Mouse (Mus musculus): ENCODE data around the gene Myof. TPM values are rescaled to one million over a fixed set of nuclear protein-coding genes. Genes with fewer than 3 reads are reported as not detected.

Myof gene
- polyA plus RNA-seq, 1 experiment: 5.5 TPM

DNA sequence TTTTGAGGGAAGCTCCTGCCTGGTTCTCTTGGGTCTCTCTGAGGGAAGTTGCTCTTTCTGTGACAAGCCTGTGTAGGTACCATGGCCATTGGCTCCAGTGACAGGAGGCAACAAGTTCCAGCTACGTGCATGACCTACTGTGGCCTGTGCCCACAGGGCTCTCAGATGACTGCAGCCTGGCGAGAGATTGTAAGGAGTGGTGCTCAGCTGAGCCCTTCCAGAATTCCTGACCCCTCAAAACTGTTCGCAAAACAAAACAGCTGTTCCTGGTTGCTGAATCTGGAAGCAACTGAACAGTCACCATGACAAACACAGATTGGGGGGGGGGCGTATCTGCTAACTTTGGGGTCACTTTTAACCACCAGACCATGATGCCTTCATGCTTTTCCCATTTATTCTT, 129.1 kb downstream of the Myof start:
- Histone ChIP-seq H3K4me3 (ENCODE audit: insufficient read depth, low read depth, low read length) (no peak overlapping the region), H3K4me1 (ENCODE audit: control insufficient read depth, insufficient read depth, insufficient read length, low read length) (no peaks in the 10 kb centered on the region), H3K27ac (replicated peaks; ENCODE audit: low read depth, low read length) (no peak overlapping the region)

DNA sequence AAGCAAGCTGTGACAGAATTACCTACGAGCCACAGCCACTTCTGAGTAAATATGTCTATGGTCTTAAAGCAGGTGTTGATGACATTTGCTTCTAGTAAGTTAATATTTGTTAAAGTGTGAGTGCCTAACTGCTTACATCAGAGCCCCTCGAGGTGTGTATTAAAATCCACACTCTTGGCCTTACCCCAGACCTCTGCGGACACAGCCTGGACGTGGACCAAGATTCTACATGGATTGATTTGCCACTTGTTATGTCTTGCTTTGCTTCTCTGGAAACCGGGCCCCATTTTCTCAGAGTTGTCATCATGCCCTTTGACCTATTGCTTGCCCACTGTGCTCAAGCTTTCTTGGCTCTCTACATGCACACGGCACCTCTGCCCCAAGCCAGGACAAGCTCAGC, 130.9 kb downstream of the Myof start:
- Histone ChIP-seq H3K4me3 (ENCODE audit: insufficient read depth, low read depth, low read length) (no peak overlapping the region), H3K27ac (replicated peaks; ENCODE audit: low read depth, low read length) (no peak overlapping the region), H3K4me1 (ENCODE audit: control insufficient read depth, insufficient read depth, insufficient read length, low read length) (peaks cover 5% of the 10 kb centered on the region; the same call in 1 of the 2 replicates)

DNA sequence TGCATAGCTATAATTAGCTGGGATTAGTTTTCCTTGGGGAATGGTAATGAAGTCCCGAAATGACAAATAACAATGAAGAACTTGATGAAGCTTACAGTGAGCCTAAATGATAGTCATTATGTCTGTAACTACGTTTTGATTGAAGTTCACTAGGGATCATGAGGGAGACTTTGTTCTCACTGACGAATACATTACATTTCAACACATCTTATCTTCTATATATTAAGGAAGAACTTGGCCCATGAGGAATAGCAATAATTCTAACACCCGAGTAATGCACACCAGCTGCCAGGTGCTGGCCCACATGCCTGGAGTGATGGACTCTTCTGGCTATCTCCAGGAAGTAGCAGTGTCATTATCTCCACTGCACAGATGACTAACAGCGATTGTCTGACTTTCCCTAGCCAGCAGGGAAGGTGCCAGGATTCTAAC, 133.5 kb downstream of the Myof start:
- H3K4me1 ChIP-seq (ENCODE audit: control insufficient read depth, insufficient read depth, insufficient read length, low read length): peaks cover 5% of the 10 kb centered on the region; the same call in 1 of the 2 replicates
- H3K4me3 ChIP-seq (ENCODE audit: insufficient read depth, low read depth, low read length): no peak overlapping the region
- H3K27ac ChIP-seq (replicated peaks; ENCODE audit: low read depth, low read length): no peak overlapping the region

DNA sequence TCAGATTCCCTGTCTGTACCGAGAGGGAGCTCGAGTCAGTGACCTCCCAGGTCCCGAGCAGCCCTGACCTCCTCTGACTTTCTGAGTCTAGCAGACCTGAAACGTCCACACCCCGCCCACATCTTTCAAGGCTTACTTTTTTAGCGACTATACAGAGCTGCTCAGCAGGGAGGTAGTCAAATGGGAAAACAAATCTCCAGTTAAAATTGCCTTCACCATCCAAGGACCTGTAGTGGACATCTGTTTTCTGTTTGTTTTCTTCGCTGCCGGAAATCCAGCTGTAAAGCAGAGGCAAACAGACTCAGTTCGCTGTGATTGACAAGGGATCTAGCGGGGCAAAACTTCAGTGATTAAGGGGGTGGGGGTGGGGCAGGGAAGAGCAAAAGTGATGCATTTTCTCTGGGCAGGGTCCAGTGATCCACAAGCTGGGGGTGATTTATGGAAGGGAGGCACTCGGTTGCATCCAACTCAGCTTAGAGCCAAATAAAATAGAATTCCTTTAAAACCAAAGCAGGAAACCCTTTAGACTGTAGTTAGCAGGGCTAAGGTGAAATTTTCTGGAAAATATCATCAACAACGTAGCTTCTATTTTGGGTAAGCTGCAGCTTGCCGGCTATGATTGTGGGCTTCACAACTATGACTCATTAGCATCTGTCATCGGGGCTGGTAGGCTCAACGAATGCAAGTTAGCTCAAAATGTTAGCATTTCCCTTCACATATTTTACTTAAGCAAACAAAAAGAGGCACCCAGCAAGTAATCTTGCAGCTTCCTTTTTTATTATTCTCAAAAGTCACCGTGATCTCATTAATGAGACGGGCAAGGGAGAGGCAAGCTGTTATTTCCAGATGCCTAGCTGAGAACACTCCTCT, 135.7 kb downstream of the Myof start:
- Histone ChIP-seq H3K4me1 (ENCODE audit: control insufficient read depth, insufficient read depth, insufficient read length, low read length) (peaks cover 5% of the 10 kb centered on the region; the same call in 1 of the 2 replicates), H3K27ac (replicated peaks; ENCODE audit: low read depth, low read length) (no peak overlapping the region), H3K4me3 (ENCODE audit: insufficient read depth, low read depth, low read length) (no peak overlapping the region)

DNA sequence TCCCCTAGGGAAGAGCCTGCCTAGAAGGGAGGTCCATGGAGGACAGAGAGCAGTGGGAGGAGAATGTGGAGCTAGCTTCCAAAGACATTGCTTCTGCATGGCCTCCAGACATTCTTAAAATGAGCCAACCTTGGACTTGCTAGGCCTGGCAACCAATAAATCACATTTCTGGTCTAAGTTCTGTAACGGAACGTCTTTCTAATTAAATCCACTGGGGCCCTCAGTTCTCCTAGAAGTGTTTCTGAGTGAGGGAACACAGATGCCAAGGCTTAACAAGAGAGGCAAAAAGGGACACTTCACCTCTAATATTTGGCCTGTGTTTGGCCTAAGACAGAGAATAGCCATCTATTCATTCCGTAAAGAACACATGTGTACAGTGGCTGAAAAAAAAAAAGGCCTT, 136.5 kb downstream of the Myof start:
- Histone ChIP-seq H3K27ac (replicated peaks; ENCODE audit: low read depth, low read length) (no peak overlapping the region), H3K4me3 (ENCODE audit: insufficient read depth, low read depth, low read length) (no peak overlapping the region), H3K4me1 (ENCODE audit: control insufficient read depth, insufficient read depth, insufficient read length, low read length) (peaks cover 5% of the 10 kb centered on the region; the same call in 1 of the 2 replicates)

DNA sequence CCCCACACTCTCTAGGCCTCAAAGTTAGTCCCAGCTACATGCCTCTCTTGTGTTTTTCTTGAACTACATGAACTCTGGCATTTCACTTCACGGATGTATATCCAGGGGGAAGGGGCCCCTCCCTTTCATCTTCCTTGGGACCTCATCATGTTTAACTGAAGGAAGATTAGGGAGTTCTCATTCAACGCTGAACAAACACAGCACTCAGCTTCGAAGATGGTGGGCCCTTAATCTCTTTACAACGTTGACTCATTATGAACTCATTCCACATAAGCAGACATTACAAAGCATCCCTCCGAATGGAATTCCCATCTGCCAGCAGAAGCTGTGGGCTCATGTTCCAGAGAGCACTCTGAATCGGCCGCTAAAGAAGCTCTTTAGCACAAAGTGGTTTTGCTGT, 147.3 kb downstream of the Myof start:
- no peaks in the 10 kb centered on the region for H3K4me1 ChIP-seq (ENCODE audit: control insufficient read depth, insufficient read depth, insufficient read length, low read length)
- H3K27ac ChIP-seq (replicated peaks; ENCODE audit: low read depth, low read length): no peak overlapping the region
- no peak overlapping the region for H3K4me3 ChIP-seq (ENCODE audit: insufficient read depth, low read depth, low read length)

DNA sequence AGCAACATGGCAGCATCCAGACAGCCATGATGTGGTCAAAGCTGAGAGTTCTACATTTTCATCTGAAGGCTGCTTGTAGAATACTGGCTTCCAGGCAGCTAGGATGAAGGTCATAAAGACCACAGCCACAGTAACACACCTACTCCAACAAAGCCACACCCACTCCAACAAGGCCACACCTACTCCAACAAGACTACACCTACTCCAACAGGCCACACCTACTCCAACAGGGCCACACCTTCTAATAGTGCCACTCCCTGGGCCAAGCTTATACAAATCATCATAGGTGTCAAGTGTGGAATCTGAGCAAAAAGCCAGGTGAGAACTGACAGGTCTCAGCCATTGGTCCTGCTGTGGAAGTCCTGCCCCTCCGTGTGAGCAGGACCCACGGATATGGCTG, 152.4 kb downstream of the Myof start:
- Histone ChIP-seq H3K4me3 (ENCODE audit: insufficient read depth, low read depth, low read length) (no peak overlapping the region), H3K4me1 (ENCODE audit: control insufficient read depth, insufficient read depth, insufficient read length, low read length) (no peaks in the 10 kb centered on the region), H3K27ac (replicated peaks; ENCODE audit: low read depth, low read length) (no peak overlapping the region)

DNA sequence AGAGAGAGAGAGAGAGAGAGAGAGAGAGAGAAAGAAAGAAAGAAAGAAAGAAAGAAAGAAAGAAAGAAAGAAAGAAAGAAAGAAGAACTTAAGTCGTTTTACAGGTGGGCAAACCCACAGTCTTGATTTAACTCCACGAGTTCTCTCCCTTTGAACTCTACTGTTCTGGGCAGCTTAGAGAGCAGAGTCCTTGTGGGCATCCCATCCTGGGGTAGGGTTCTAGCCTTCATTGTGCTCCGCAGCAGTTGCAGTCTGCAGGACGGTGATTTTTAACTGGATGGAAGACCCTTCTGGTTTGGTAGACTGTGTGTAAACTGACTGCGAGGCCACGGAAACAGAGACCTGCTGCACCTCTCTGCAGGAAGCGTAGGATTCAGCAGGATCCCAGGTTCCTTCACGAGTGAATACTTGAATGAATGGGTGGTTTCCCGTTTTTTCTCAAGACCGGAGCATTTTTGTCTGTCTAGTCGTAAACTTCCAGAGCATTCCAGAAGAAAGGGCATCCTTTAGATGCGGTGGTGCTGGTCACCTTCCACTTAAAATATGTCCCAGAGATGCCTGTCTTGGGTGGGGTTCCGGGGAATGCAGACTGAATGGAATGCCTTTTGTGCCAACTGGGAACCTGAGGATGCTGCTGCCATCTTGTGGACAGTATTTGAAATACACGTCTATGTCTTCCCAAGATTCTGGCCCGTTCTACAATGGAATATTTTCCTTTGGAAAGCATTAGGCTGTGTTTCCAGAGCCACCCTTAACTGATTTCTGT, 156.8 kb downstream of the Myof start:
- no peaks in the 10 kb centered on the region for H3K4me1 ChIP-seq (ENCODE audit: control insufficient read depth, insufficient read depth, insufficient read length, low read length)
- no peak overlapping the region for H3K27ac ChIP-seq (replicated peaks; ENCODE audit: low read depth, low read length)
- H3K4me3 ChIP-seq (ENCODE audit: insufficient read depth, low read depth, low read length): no peak overlapping the region

DNA sequence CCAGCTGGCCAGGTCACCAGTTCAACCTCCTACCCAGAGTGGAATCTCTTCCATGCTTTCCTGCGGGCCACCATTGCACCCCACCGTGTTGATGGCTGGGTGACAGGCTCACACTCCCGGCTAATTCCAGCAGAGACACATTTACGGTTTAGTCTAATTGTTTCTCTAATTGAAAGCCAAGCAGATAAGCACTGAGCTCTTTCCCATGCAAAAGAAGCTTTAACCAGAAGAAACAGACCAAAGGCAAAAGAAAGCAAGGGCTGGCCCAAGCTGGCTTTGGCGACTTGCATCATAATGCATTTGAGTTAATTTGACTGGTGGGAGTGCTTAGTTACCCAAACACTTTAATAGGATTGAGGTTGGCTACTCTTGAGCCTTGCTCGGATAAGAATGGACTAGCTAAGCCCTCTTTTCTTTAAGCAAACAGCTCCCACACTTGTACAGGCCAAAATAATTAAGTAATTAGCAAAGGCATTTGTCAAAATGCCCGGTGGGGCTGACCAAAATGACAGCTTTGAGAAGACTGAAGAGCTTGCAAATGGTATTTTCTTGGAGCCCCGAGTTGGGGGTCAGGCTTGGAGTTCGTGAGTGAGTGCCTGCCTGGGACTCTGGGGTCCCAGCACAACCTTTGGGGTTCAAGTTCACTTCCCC, 161.8 kb downstream of the Myof start:
- H3K4me1 ChIP-seq (ENCODE audit: control insufficient read depth, insufficient read depth, insufficient read length, low read length): no peaks in the 10 kb centered on the region
- H3K4me3 ChIP-seq (ENCODE audit: insufficient read depth, low read depth, low read length): no peak overlapping the region
- H3K27ac ChIP-seq (replicated peaks; ENCODE audit: low read depth, low read length): no peak overlapping the region

DNA sequence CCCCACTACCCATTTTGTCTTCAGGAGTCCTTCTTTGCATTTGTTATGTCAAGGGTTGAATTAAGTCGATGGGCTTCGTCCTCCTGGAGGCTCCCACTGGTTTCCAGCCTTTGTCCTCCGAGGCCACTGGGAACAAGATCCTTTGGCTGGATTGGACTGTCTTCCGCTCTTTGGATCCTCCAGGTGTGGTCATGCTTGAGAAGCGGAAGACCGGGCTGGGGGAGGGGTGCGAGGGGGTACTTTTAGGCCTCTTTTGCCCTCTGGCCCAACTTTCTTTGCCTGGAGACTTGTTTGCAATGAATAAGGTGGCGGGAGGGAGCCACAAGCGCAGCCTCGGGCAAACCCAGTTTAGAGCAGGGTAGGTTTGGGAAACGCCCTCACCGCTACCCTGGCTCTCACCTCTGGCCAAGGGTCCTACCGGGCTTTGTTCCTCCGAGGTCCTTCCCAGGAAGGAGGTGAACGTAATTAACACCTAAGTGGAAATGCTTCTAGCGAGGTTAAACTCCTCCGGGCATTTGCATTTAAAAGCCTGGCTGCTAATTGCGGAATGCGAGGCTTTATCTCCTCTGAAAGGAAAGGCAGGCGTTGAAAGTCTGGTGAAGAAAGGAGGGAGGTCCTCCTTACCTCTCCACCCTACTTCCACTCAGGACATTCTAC, 165.7 kb downstream of the Myof start:
- Histone ChIP-seq H3K4me3 (ENCODE audit: insufficient read depth, low read depth, low read length) (no peak overlapping the region), H3K4me1 (ENCODE audit: control insufficient read depth, insufficient read depth, insufficient read length, low read length) (no peaks in the 10 kb centered on the region), H3K27ac (replicated peaks; ENCODE audit: low read depth, low read length) (no peak overlapping the region)

DNA sequence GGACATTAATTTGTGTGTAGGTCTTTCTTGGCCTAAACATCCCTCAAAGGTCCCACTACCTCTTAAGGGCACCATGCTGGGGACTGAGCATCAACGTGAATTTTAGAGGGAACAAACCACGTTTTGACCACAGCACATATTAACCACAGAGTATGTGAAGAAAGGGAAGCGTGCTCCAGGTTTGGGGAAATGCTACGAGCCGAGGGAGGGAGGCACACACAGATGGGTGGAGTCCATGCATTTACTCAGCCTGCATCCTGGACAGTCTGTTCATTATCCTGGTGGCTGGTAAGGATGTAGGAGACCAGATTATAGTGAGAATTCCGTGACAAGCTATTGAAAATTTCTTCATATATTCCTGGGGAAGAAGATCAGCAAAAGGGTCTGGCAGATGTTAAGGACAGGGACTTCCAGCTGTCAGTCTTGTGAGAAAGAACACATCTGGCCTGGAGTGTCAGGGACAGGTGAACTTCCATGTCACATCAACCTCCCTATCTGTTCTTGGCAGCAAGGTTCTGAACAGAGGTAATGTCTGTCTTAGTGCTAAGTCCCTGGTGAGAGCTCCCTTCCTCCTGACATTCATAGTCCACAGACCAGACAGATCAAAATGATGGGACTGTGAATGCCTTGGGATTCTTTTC, 166.7 kb downstream of the Myof start:
- Histone ChIP-seq H3K27ac (replicated peaks; ENCODE audit: low read depth, low read length) (no peak overlapping the region), H3K4me1 (ENCODE audit: control insufficient read depth, insufficient read depth, insufficient read length, low read length) (no peaks in the 10 kb centered on the region), H3K4me3 (ENCODE audit: insufficient read depth, low read depth, low read length) (no peak overlapping the region)

DNA sequence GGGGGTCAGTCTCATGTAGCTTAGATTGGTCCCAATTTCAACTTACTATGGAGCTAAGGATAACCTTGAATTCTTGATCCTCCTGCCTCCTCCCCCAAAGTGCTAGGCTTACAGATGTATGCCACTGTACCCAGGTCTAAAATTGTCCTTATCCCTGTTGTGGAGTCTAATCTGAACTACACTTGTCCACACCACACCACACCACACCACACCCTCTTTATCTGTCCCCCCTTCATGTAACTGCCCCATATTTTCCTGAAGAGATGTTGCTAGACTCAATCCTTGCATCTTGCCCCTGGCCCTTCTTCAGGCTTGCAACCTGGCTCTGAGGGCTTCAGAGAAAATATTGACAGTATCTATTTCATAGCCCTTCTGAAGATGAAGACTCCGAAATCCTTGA, 169.9 kb downstream of the Myof start:
- Histone ChIP-seq H3K4me1 (ENCODE audit: control insufficient read depth, insufficient read depth, insufficient read length, low read length) (no peaks in the 10 kb centered on the region), H3K27ac (replicated peaks; ENCODE audit: low read depth, low read length) (no peak overlapping the region), H3K4me3 (ENCODE audit: insufficient read depth, low read depth, low read length) (no peak overlapping the region)

DNA sequence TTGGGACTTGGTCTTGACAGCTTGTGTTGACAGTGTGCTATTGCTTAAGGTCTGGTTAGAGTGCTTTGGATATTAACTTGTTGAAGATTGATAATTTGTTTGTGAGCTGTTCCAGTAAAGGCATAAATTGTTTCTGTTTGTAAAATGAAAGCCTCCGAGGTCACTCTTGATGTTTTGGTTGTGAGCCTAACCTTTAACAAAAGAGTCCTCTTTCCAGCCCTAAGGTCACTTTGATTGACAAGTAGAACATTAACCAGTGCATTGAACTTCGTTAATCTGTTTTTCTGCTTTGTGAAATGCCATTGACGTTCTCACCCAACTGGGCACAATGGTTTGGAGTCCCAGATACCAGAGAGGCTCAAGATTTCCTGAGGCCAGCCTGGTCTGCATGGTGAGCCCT, 175.8 kb downstream of the Myof start:
- Histone ChIP-seq H3K4me1 (ENCODE audit: control insufficient read depth, insufficient read depth, insufficient read length, low read length) (no peaks in the 10 kb centered on the region), H3K4me3 (ENCODE audit: insufficient read depth, low read depth, low read length) (no peak overlapping the region), H3K27ac (replicated peaks; ENCODE audit: low read depth, low read length) (no peak overlapping the region)

DNA sequence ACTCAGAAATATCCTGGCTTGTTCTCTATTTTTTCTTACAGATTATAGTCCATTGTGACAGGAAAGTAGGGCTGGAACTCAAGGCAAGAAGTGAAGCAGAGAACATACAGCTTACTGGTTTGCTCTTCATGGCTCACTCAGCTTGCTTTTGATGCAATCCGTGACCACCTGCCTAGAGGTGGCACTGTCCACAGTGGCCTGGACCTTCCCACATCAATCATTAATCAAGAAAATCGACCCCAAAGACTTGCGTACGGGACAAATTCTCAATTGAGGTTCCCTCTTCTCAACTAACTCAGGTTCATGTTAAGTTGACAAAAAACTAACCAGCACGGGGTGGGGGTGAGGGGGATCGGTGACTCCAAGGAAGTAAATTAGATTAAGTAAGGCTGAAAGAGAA, 176.4 kb downstream of the Myof start:
- Histone ChIP-seq H3K27ac (replicated peaks; ENCODE audit: low read depth, low read length) (no peak overlapping the region), H3K4me1 (ENCODE audit: control insufficient read depth, insufficient read depth, insufficient read length, low read length) (no peaks in the 10 kb centered on the region), H3K4me3 (ENCODE audit: insufficient read depth, low read depth, low read length) (no peak overlapping the region)

All from brown adipose tissue, adult 24 weeks (tissue).